Mouse (Mus musculus): ENCODE results near the gene Rln3. TPM values are rescaled to one million over a fixed set of nuclear protein-coding genes. Genes with fewer than 3 reads are reported as not detected.

Gene Rln3
- total RNA-seq, 2 experiments from 2014 or later, result not detected

DNA sequence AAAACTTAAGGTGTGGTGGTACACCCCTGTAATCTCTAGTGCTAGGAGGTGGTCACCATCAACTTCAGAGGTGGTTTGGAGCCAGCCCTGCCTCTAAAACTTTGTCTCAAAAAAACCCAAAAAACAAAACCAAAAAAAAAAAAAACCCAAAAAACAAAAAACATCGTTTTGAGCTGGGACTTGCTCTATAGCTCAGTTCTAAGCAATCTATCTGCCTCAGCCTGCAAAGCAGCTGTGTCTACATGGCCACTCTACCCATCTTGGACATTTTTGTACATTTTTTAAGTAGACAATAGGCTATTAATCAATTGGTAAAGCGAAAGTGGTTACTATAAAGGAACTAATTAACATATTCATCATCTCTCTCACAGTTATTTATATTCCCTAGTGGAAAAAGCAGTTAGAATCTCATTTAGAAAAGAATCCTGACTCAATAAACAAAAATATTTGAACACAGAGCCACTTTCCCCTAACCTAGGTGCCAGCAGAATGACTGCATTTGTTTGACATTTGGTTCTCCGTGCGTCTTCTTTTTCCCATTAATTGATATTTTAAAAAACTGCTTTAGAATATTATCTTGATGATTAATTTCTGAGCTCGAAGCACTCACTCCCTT, 20.8 kb upstream of the Rln3 start:
- intact Hi-C loops (cut with DNase I), result no loop called here

DNA sequence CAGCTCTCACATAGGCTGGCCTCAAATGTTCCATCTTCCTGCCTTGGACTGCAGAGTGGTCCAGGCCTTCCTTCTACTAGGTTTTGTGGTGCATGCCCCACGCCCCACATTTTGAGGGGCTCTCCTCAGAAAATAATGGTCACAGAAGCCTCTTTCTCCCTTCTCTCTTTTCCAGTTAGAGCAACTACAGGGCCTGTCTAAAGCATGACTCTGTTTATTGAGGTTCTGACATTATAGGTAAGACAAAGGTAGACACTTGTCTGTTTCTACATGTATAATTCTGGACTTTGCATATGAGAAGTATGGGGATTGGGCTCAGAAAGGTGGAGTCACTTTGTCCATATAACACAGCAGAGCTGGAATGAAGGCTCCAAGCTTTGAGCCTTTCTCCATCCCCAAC, 20.2 kb upstream of the Rln3 start, which contains the start of gene Gm10643:
Gene Gm10643 (minus strand): TSS at position 101 of the 400 bp plus-strand sequence.
- intact Hi-C loops (cut with DNase I), result no loop called here

More for the DNA sequence above, 20.8 kb upstream of the Rln3 start:
- DNase-seq, result no peak

DNA sequence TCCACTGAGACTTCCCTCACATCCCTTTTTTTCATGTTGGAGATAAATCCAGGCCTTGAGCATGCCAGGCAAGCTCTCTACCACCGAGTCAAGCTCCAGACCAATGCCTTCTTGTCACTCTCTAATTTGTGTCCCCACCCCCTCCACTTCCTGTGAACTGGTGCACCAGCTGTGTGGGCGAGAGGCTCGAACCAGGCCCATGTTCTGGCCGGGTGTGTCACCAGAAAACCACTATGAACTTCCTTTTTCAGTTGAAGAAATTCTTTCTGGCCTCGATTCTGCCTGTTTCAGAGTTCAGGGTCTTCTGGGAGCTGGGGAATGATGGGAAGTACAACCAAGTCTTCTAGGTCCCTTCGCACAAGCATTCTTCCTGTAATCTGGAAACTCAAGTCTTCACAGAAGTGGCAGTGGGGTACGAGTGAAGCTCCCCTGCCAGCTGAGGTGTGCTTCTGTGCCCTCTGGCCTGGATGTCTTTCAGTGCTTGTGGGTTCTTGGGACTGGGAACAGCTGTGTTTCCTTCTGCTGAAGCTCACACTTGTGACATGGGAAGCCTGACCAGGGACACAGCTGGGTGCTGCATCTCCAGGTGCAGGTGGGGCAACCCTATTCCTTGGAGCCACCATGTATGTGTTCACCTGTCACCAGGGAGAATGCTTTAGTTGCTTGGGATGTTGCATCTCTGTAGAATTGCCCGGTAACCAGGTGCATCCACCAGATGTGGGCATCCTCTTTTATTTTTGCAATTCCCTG, 19.2 kb upstream of the Rln3 start:
- intact Hi-C loops (cut with DNase I), result no loop called here
- no peak for DNase-seq

More for the DNA sequence above, 20.2 kb upstream of the Rln3 start, which contains the start of gene Gm10643:
- no peak for DNase-seq

DNA sequence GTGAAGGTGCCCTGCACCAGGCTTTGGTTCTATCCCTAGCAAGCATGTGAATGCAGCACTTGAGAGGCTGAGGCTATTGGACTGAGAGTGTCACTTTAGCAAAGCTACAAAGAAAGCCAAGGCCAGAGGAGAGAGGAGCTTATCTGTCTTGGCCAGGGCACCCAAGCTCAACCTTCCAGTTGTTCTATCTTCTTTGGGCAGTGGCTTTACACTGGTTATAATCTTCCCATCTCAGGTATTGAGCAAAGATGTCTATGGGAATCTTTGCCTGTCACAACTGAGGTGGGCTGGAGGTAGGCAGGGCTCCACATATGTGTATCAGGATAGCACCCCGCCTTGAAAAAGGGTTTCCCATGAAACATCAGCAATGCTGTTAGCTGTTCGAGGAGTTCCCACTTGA, 15.4 kb upstream of the Rln3 start:
- intact Hi-C loops (cut with DNase I), result no loop called here
- no peak for DNase-seq

DNA sequence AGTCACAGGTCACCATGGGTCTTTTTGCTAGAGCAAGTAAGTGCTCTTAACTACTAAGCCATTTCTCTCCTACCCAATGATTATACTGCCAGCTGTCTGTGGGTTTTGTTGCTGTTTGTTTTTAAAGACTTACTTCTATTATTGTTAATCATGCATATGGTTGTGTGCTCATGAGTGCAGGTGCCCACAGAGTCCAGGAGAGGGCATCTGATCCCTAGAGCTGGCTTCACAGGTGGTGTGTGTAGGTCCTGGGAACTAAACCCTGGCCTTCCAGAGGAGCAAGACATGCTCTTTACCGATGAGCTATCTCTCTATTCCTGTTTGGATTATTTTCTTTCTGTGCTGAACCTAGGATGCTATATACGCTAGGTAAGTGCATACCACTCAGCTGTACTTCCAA, 14.4 kb upstream of the Rln3 start:
- no peak for DNase-seq
- intact Hi-C loops (cut with DNase I), result no loop called here

DNA sequence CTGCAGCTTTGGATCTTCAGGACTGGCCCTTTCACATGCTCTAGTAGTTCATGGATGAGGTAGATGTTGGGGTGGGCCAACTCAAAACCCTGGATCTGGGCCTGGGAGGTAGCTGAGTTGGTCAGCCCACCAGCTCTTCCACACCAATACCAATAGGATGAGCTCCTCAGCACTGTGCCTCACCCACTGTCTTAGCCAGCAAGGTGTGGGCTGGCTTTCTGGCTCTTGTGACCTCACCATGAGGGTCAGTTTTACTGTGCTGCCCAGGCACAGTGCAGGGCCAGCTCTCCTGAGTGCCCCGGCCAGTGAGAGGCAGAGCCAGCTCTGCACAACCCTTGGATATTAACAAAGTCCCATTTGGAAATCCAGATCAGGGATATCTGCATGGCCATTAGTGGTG, 13.0 kb upstream of the Rln3 start:
- intact Hi-C loops (cut with DNase I), result no loop called here
- DNase-seq, result no peak

DNA sequence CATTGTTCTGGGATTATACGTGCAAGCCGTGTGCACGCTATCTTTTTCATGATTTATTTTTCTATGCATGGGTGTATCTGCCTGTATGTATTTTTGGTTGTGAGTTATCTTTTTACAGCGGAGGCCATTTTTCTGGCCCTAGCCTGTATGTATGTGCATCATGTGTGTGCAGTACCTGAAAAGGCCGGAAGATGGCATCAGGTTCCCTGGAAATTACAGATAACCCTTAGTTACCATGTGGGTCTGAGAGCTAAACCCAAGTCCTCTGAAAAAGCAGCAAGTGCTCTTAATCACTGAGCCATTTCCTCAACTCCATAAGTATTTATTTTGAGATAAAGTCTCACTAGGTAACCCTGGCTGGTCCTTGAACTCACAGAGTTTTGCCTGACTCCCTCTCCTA, 8.4 kb upstream of the Rln3 start:
- DNase-seq, result no peak
- intact Hi-C loops (cut with DNase I), result no loop called here

DNA sequence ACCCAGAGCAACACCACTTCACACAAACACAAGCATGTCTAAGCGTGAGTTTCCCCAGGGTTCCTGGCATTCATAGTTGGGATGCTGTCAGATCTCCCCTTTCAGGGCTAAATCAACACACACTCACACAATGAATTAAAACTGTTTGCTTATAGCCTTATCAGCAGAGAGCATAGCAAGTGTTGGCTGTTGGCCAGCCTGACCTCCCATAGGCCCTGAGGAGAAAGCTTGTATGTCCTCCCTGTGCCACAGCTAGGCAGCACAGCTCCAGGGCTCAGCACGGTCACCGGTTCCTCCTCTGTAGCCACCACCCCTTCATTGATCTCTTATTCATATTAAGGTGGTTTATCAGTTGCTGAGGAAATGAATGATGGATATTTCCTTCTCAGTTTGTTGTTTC, 7.9 kb upstream of the Rln3 start:
- DNase-seq, result no peak
- intact Hi-C loops (cut with DNase I), result no loop called here

DNA sequence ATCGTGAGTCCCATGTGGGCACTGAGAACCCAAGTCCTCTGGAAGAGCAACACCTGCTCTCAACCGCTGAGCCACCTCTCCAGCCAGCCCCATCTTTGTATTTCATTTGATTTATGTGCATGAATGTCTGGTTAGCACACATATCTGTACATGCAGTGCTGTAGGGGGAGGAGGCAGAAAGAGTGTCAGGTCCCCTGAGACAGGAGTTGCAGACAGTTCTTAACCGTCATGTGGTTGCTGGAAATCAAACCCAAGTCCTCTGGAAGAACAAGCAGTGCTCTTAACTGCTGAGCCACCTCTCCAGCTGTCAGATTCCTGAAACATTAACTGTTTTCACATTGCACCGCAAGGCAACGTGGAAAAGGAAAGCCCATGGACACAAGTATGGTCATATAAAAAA, 3.4 kb upstream of the Rln3 start:
- intact Hi-C loops (cut with DNase I), result no loop called here
- DNase-seq, result no peak

DNA sequence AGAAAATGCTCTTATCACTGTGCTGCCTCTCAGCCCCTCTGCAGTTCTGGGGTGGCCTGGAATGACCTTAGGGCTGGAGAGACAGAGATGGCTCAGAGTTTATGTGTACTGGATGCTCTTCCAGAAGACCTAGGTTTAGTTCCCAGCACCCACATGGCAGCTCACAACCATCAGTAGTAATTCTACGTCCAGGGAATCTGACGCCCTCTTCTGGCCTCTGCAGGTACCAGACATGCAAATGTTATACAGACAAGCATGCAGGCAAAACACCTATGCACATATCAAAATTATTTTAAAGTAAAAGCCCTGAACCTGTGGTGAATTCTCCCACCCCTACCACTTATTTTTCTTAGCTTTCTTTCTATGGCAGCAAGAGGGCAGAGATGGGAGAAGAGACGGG, 1.7 kb upstream of the Rln3 start:
- no peak for DNase-seq
- intact Hi-C loops (cut with DNase I), result no loop called here

DNA sequence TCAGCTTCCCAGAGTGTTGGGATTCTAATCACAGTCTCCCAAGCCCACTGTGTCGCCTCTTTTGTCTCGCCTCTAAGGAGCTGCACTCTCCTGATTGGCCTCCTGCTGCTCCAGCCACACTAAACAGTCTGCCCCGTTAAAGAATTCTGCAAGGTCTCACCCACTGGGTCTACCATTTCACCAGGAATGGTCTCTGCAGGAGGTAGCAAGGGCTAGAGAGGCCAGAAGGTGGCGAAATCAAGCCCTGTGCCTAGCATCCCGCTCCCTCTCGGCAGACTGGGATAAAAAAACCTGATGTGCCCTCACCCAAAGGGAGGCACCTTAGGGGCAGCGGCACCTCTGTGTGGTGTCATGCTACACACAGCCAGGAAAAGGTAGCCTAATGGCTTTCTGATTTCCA, 697 bp downstream of the Rln3 start:
- intact Hi-C loops (cut with DNase I), result loop anchor here (5.0 kb wide), 1 partner anchor 63 kb away; no protein-coding TSS in a partner anchor
- no peak for DNase-seq

DNA sequence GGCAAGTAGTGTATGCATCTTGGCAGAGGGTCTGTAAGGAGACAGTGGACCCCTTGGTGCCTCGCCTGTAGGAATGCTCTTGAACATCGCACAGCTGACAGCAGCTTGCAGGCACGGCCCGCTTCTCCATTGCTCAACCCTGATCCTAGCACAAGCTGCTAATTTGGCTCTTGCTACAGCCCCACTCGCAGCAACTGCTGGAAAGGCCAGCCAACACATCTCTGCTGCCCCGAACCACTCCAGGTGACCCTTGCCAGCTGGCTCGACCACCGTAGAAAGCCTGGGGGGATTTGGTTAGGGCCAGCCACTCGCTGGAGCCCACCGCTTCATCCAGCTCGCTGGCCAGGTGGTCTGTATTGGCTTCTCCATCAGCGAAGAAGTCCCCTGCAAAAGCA, 1.9 kb downstream of the Rln3 start:
- intact Hi-C loops (cut with DNase I), result loop anchor here (5.0 kb wide), 1 partner anchor 64 kb away; no protein-coding TSS in a partner anchor
- DNase-seq, result peak; percentile 47 to 51

DNA sequence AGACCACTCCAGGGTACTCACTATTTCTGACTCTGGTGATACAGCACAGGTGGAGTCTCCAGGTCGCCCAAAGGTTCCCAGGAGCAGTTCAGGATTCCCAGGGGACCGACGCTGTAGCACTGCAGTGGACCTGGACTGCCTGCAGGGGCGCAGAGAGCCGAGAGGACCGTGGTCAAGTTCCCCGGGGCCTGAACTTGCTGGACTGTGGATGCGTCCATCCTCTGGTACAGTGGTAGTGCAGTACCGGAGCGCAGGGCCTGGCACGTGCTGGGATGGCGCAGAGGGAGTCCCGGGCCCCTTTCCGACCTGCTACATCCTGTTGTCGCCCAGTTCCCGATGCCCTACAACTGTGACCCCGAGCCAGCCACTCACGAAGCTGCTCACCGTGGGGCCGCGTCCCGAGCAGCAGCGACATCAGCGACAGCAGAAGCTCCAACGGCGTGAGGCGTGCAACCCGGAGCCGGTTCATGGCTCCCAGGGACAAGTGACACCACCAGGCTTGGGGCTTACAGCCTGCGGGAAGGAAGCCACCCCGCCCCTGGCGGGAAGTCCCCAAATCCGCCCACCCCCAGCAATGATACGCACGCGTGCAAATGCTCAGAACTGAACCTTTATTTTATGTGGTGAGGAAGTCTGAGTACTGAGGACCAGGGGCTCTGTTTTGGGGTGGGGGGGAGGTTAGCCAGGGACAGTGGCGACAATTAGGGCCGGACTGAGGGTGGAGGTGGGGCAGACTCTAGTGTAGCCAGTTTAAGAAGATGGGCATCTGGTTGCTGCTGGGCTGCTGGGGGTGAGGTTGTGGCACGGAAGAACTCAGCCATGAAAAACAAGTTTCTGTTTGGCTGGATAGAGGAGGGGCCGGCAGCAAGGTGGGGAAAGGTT, 2.5 kb downstream of the Rln3 start, which contains the start of gene Il27ra:
Gene Il27ra (minus strand): TSS at position 524 of the 882 bp plus-strand sequence.
- intact Hi-C loops (cut with DNase I), result loop anchor here (5.0 kb wide), 1 partner anchor 65 kb away; no protein-coding TSS in a partner anchor
- peak; percentile 79 to 81 for DNase-seq

DNA sequence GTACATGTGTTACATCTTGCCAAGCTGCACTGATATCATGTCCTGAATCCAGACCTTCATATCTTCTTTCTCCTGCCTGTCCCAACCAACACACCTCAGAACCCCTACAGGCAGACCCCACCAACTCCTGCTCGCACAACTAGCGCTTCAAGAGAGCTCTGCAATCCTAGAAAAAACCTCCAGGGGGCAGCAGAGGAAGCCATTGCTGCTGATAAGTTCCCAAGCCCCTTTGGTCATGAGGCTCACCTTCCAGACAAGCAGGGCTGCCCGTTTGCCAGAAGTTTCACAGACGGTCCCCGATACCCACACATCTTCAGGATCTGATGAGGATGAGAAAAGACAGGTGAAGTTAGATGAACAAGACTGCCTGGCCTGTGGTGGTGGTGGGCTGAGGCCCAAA, 5.8 kb downstream of the Rln3 start:
- DNase-seq, result peak; percentile 76 to 85
- intact Hi-C loops (cut with DNase I), result loop anchor here (1.0 to 5.0 kb wide), 2 partner anchors 246 to 318 kb away; no protein-coding TSS in a partner anchor

DNA sequence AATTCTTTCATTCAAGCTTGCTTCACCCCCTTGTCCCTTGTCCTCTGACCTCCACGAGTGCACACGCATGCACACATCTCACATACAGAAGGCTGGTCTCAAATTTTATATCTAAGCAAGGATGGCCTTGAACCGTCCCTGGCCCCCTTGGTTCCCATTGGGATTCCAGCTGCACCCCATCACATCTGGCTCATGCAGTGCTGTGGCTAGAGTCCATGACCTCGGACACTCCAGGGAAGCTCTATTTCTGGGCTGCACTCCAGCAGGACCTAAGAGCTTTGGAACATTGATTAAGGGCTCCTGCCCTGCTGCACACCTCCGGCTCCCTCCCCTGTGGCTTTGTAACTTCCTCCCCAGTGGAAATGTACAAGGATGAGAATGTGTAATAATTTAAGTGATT, 6.8 kb downstream of the Rln3 start:
- intact Hi-C loops (cut with DNase I), result loop anchor here (5.0 kb wide), 1 partner anchor 319 kb away; no protein-coding TSS in a partner anchor
- peak; percentile 53 to 68 for DNase-seq

DNA sequence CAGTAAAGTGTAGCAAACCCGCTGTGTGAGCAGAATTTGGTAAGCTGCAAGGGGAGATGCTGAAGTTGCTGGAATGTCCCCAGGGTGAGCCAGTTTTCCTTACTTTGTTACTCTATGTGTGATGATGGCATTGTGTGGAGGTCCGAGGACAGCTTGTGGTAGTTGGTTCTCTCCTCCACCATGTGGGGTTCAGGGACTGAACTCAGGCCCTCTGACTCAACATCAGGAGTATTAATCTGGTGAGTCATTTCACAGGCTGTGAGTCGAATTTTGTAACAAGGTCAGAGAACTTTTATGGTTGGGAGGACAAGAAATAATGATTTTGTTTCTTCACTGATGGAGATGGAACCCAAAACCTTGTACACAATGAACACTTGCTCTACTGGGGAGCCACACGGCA, 12.0 kb downstream of the Rln3 start:
- intact Hi-C loops (cut with DNase I), result no loop called here
- no peak for DNase-seq

DNA sequence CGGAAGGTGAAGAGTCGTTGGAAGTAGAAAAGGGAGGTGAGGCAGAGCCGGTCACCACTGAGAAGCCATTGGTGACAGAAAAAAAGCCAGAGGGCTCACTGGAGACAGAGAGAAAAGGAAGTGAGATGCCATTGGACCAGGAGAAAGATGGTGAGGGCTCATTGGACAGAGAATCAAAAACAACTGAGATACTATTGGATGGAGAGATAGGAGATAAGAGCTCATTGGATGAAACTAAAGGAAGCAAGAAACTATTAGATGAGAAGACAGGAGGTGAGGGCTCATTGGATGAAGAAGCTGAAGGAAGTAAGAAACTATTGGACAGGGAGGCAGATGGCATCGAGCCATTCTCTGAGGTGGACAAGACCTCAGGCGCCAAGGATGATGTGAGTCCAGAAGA, 15.5 kb downstream of the Rln3 start:
- intact Hi-C loops (cut with DNase I), result no loop called here
- DNase-seq, result no peak

DNA sequence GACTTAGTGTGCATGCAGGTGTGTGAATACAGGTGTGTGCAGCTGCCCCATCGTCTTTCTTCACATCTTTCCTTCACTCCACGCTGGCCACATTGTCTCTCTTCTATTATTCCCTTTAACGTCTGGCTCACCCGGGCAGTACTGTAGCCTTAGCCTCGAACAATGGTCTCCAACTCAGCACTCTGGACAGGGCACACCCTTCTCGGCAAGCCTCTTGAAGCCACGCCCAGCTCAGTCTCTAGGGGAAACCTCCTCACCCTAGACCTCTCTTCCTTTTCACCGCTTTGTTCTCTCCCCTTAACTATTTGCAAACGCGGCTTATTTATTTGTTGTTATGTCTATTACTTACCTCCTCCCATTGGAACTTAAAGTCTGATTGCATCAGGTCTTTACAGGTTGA, 17.4 kb downstream of the Rln3 start:
- intact Hi-C loops (cut with DNase I), result no loop called here
- no peak for DNase-seq

DNA sequence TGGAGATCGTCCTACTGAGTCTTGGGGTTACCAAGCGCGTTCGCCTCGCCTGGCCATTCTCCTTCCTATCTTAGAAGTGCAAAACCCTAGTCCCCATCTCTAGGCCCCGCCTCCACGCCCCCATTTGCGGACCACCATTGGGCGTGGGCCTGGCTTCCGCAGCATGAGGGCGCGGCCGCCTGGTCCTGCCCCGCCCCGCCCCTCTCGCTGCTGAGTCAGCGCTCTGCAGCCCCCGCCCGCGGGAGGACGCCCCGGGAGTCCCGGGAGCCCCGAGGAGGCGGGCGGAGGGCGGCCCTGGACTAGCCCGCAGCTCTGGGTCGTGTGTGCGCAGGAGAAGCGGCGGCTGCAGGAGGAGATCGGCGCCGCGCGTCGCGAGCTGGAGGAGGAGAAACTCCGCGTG, 18.9 kb downstream of the Rln3 start:
- peak; percentile 61 to 66 for DNase-seq
- intact Hi-C loops (cut with DNase I), result no loop called here

DNA sequence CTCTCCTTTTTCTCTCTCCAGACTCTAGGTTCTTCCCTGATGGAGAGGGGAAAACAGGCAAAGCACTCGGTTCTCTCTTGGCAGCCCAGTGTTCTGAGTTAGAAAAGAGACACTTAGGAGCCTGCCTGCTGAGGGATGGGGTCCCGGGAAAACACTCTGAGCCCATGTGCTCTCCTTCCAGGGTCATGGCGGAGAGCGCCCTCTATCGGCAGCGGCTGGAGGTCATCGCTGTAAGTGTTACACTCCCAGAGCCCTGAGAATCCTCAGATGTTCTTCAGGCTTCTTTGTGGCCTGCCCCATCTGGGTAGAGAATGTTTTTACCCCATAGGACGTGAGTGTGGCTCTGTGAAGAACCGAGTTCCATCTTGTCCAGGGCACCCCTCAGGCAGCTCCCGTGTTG, 20.6 kb downstream of the Rln3 start:
- intact Hi-C loops (cut with DNase I), result no loop called here
- peak; percentile 59 to 73 for DNase-seq

DNA sequence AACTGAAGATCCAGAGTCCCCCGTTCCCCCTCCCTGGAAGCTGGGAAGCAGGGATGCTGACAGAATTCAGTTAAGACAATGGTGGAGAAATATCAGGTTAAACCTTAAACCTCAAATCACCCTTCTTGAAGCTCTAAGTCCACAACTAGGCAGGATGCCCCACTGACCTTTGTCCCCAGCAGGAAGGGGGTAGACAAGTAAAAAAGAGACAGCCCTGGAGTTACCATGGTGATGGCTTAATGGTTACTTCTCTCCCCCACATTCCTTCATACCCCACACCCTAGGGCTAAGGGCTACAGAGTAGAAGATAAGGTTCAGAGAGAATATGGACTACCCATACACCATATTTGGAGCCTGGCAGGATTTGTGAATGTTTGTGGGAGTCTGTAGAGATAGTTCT, 21.2 kb downstream of the Rln3 start:
- intact Hi-C loops (cut with DNase I), result no loop called here
- no peak for DNase-seq
